Mouse (Mus musculus) limb, embryonic 15.5 days (tissue): ENCODE measurements around the gene Lrmda. TPM values are rescaled to one million over a fixed set of nuclear protein-coding genes. Genes with fewer than 3 reads are reported as not detected.

Source experiments
- ATAC-seq: fragments of 200-750 bp; cut with Nextera tagmentation; 2 replicates; pipeline ENCODE4 v1.8.0; 2017; ENCODE audit warnings: low read depth, moderate TSS enrichment; ENCODE audit not compliant: insufficient number of reproducible peaks, low FRiP score, low TSS enrichment
- H3K27ac ChIP-seq: fragments of 300-500 bp; sonication (generic); 2 replicates; pipeline ENCODE4 v1.5.1; 2015; ENCODE audit warnings: moderate library complexity, mild to moderate bottlenecking, inconsistent platforms
- H3K27me3 ChIP-seq: fragments of 300-500 bp; sonication (generic); 2 replicates; pipeline ENCODE4 v1.6.1; 2015; ENCODE audit warnings: inconsistent platforms
- H3K36me3 ChIP-seq: fragments of 300-500 bp; sonication (generic); 2 replicates; pipeline ENCODE4 v1.6.1; 2015; ENCODE audit warnings: inconsistent platforms
- H3K4me1 ChIP-seq: fragments of 300-500 bp; sonication (generic); 2 replicates; pipeline ENCODE4 v1.6.1; 2015; ENCODE audit warnings: inconsistent platforms
- H3K4me2 ChIP-seq: fragments of 300-500 bp; sonication (generic); 2 replicates; pipeline ENCODE4 v1.6.1; 2015; ENCODE audit warnings: mild to moderate bottlenecking, inconsistent platforms
- H3K4me3 ChIP-seq: fragments of 300-500 bp; sonication (generic); 2 replicates; pipeline ENCODE4 v1.5.1; 2015; ENCODE audit warnings: mild to moderate bottlenecking, inconsistent platforms
- H3K9ac ChIP-seq: fragments of 300-500 bp; sonication (generic); 2 replicates; pipeline ENCODE4 v1.6.1; 2015; ENCODE audit warnings: inconsistent platforms
- H3K9me3 ChIP-seq: fragments of 300-500 bp; sonication (generic); 2 replicates; pipeline ENCODE4 v1.6.1; 2016; ENCODE audit warnings: inconsistent platforms
- WGBS: fragments of 180-500 bp; shearing (Covaris S2); methylation state at CpG from one replicate; pipeline ENCODE4 v1.1.7; 2015; 5-methylcytosine and 5-hydroxymethylcytosine counted together
- polyA plus RNA-seq: library from polyadenylated mRNA; unstranded; fragments of >200 nt; fragmentation: Nextera tagmentation; extraction: Ambion mirVana; gene quantifications from 2 replicates; pipeline ENCODE4 v1.2.1, GENCODE M21; 2015

Gene Lrmda
- polyA plus RNA-seq, 1 experiment from 2014 or later: 0.17 TPM

GRCm38 (mm10) chr14:22179761-22180160 lies 160.2 kb downstream of the Lrmda start:
- no peak for ATAC-seq
- no peak overlapping the region for H3K9ac ChIP-seq
- H3K36me3 ChIP-seq: no peaks in the 10 kb centered on the region
- H3K27ac ChIP-seq: no peak overlapping the region
- H3K27me3 ChIP-seq: no peaks in the 10 kb centered on the region
- no peaks in the 10 kb centered on the region for H3K4me1 ChIP-seq
- WGBS: 53% methylated on average over 2 of the region's 2 CpGs
- no peaks in the 10 kb centered on the region for H3K9me3 ChIP-seq
- H3K4me2 ChIP-seq: no peak overlapping the region
- no peak overlapping the region for H3K4me3 ChIP-seq

- no peak overlapping the region for H3K4me2 ChIP-seq
- ATAC-seq: no peak
- H3K4me3 ChIP-seq: no peak overlapping the region
- H3K36me3 ChIP-seq: no peaks in the 10 kb centered on the region
- no peak overlapping the region for H3K27ac ChIP-seq
- H3K9me3 ChIP-seq: no peaks in the 10 kb centered on the region
- 98% methylated on average over 6 of the region's 6 CpGs for WGBS
- no peaks in the 10 kb centered on the region for H3K4me1 ChIP-seq
- H3K27me3 ChIP-seq: no peaks in the 10 kb centered on the region
- no peak overlapping the region for H3K9ac ChIP-seq
Measured at GRCm38 (mm10) chr14:22181508-22181907, 162.0 kb downstream of the Lrmda start.

- no peaks in the 10 kb centered on the region for H3K36me3 ChIP-seq
- H3K27me3 ChIP-seq: no peaks in the 10 kb centered on the region
- 61% methylated on average over 3 of the region's 3 CpGs for WGBS
- H3K4me1 ChIP-seq: no peaks in the 10 kb centered on the region
- no peak overlapping the region for H3K4me2 ChIP-seq
- H3K9ac ChIP-seq: no peak overlapping the region
- no peak overlapping the region for H3K27ac ChIP-seq
- H3K9me3 ChIP-seq: no peaks in the 10 kb centered on the region
- no peak for ATAC-seq
- no peak overlapping the region for H3K4me3 ChIP-seq
Measured at GRCm38 (mm10) chr14:22183195-22183594, 163.7 kb downstream of the Lrmda start.

GRCm38 (mm10) chr14:22185452-22185851 lies 165.9 kb downstream of the Lrmda start:
- 79% methylated on average over 4 of the region's 4 CpGs for WGBS
- no peaks in the 10 kb centered on the region for H3K27me3 ChIP-seq

GRCm38 (mm10) chr14:22190111-22190510 lies 170.6 kb downstream of the Lrmda start:
- Histone ChIP-seq H3K4me3 (no peak overlapping the region), H3K9me3 (no peaks in the 10 kb centered on the region), H3K4me2 (no peak overlapping the region), H3K27ac (no peak overlapping the region), H3K9ac (no peak overlapping the region), H3K36me3 (no peaks in the 10 kb centered on the region), H3K27me3 (no peaks in the 10 kb centered on the region), H3K4me1 (no peaks in the 10 kb centered on the region)
- 63% methylated on average over 6 of the region's 6 CpGs for WGBS
- no peak for ATAC-seq

More at GRCm38 (mm10) chr14:22185452-22185851, 165.9 kb downstream of the Lrmda start:
- Histone ChIP-seq H3K9me3 (no peaks in the 10 kb centered on the region), H3K4me2 (no peak overlapping the region), H3K9ac (no peak overlapping the region), H3K4me1 (no peaks in the 10 kb centered on the region), H3K27ac (no peak overlapping the region), H3K4me3 (no peak overlapping the region), H3K36me3 (no peaks in the 10 kb centered on the region)
- no peak for ATAC-seq

- Histone ChIP-seq H3K4me1 (no peaks in the 10 kb centered on the region), H3K9ac (no peak overlapping the region), H3K9me3 (no peaks in the 10 kb centered on the region), H3K4me3 (no peak overlapping the region), H3K36me3 (no peaks in the 10 kb centered on the region), H3K4me2 (no peak overlapping the region), H3K27me3 (peaks cover 4% of the 10 kb centered on the region; the same call in 1 of the 2 replicates), H3K27ac (no peak overlapping the region)
- no peak for ATAC-seq
- 58% methylated on average over 9 of the region's 9 CpGs for WGBS
Measured at GRCm38 (mm10) chr14:22192185-22192584, 172.7 kb downstream of the Lrmda start.

GRCm38 (mm10) chr14:22198021-22198420 lies 178.5 kb downstream of the Lrmda start:
- ATAC-seq: no peak
- no peaks in the 10 kb centered on the region for H3K9me3 ChIP-seq
- no peak overlapping the region for H3K9ac ChIP-seq
- H3K4me1 ChIP-seq: no peaks in the 10 kb centered on the region
- H3K27me3 ChIP-seq: peaks cover 4% of the 10 kb centered on the region; the same call in 1 of the 2 replicates
- 29% methylated on average over 11 of the region's 11 CpGs for WGBS
- H3K36me3 ChIP-seq: no peaks in the 10 kb centered on the region
- no peak overlapping the region for H3K4me2 ChIP-seq
- no peak overlapping the region for H3K27ac ChIP-seq
- H3K4me3 ChIP-seq: no peak overlapping the region

GRCm38 (mm10) chr14:22198641-22199425 lies 179.3 kb downstream of the Lrmda start:
- ATAC-seq: no peak
- Histone ChIP-seq H3K9ac (no peak overlapping the region), H3K27me3 (peaks cover 4% of the 10 kb centered on the region; the same call in 1 of the 2 replicates), H3K4me3 (no peak overlapping the region), H3K4me1 (no peaks in the 10 kb centered on the region), H3K4me2 (no peak overlapping the region), H3K9me3 (no peaks in the 10 kb centered on the region), H3K27ac (no peak overlapping the region), H3K36me3 (no peaks in the 10 kb centered on the region)
- WGBS: 59% methylated on average over 12 of the region's 12 CpGs

- H3K27ac ChIP-seq: no peak overlapping the region
- no peaks in the 10 kb centered on the region for H3K36me3 ChIP-seq
- H3K4me1 ChIP-seq: no peaks in the 10 kb centered on the region
- no peak overlapping the region for H3K9ac ChIP-seq
- H3K9me3 ChIP-seq: no peaks in the 10 kb centered on the region
- no peak for ATAC-seq
- H3K4me2 ChIP-seq: no peak overlapping the region
- no peak overlapping the region for H3K4me3 ChIP-seq
- WGBS: 30% methylated on average over 2 of the region's 2 CpGs
- H3K27me3 ChIP-seq: no peaks in the 10 kb centered on the region
Measured at GRCm38 (mm10) chr14:22201667-22202066, 182.2 kb downstream of the Lrmda start.

GRCm38 (mm10) chr14:22210601-22211000 lies 191.1 kb downstream of the Lrmda start:
- no peak for ATAC-seq
- WGBS: 93% methylated on average over 1 of the region's 1 CpGs

GRCm38 (mm10) chr14:22218183-22218582 lies 198.7 kb downstream of the Lrmda start:
- no peak overlapping the region for H3K4me2 ChIP-seq
- H3K27ac ChIP-seq: no peak overlapping the region
- WGBS: 78% methylated on average over 4 of the region's 4 CpGs
- H3K4me1 ChIP-seq: peaks cover 5% of the 10 kb centered on the region
- no peak overlapping the region for H3K4me3 ChIP-seq
- H3K9ac ChIP-seq: no peak overlapping the region
- no peaks in the 10 kb centered on the region for H3K36me3 ChIP-seq
- ATAC-seq: no peak
- 0 out of 2 replicates have a peak, but pooled peaks cover 3% of the 10 kb centered on the region for H3K27me3 ChIP-seq
- no peaks in the 10 kb centered on the region for H3K9me3 ChIP-seq

More at GRCm38 (mm10) chr14:22210601-22211000, 191.1 kb downstream of the Lrmda start:
- Histone ChIP-seq H3K27ac (no peak overlapping the region), H3K4me1 (peaks cover 5% of the 10 kb centered on the region), H3K27me3 (peaks cover 12% of the 10 kb centered on the region; the same call in 1 of the 2 replicates), H3K9me3 (no peaks in the 10 kb centered on the region), H3K9ac (no peak overlapping the region), H3K4me2 (no peak overlapping the region), H3K36me3 (no peaks in the 10 kb centered on the region), H3K4me3 (no peak overlapping the region)

- H3K4me2 ChIP-seq: no peak overlapping the region
- H3K27ac ChIP-seq: no peak overlapping the region
- H3K9ac ChIP-seq: no peak overlapping the region
- no peaks in the 10 kb centered on the region for H3K36me3 ChIP-seq
- no peak for ATAC-seq
- no peaks in the 10 kb centered on the region for H3K27me3 ChIP-seq
- WGBS: 67% methylated on average over 1 of the region's 1 CpGs
- H3K4me3 ChIP-seq: no peak overlapping the region
- no peaks in the 10 kb centered on the region for H3K9me3 ChIP-seq
- no peaks in the 10 kb centered on the region for H3K4me1 ChIP-seq
Measured at GRCm38 (mm10) chr14:22222038-22222437, 202.5 kb downstream of the Lrmda start.
